Mouse (Mus musculus) bone marrow macrophage, adult 2 months (primary cell): ENCODE results near the gene Polk.

ENCODE experiments used
- CTCF ChIP-seq: IDR thresholded peaks from 2 replicates; pipeline ENCODE4 v1.5.1; 2012; ENCODE audit warnings: low read depth, mild to moderate bottlenecking, low read length, moderate library complexity
- POLR2A ChIP-seq: IDR thresholded peaks from 2 replicates; pipeline ENCODE4 v1.6.1; 2012; ENCODE audit warnings: mild to moderate bottlenecking, low read depth, low read length, borderline replicate concordance

DNA sequence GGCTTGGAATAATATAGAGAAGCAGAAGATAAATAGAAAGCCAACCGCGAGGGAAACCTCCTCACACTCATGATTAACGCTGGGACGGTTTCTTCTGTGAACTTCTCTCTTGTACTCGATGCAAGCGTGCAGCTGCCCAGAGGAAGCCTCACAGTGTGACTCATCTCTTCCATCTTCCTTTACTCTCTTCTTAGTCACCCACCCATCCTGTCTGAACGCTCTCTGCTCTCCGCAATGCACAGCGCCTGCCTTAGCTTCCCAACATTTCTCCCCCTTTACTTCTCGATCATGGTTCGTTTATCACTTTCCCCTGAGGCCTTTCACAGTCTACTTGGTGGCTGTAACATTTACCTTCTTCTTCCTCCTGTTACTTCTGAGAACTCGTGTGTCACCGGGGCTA, 31.7 kb downstream of the Polk start:
- no peak for TF ChIP-seq CTCF
- TF ChIP-seq POLR2A, result no peak
